Mouse (Mus musculus): Measurements from ENCODE around the gene Zfyve1. TPM values are rescaled to one million over a fixed set of nuclear protein-coding genes. Genes with fewer than 3 reads are reported as not detected.

Gene Zfyve1
- total and polyA plus RNA-seq, 3 experiments: 12.1 to 33.3 (median 28.4) TPM

DNA sequence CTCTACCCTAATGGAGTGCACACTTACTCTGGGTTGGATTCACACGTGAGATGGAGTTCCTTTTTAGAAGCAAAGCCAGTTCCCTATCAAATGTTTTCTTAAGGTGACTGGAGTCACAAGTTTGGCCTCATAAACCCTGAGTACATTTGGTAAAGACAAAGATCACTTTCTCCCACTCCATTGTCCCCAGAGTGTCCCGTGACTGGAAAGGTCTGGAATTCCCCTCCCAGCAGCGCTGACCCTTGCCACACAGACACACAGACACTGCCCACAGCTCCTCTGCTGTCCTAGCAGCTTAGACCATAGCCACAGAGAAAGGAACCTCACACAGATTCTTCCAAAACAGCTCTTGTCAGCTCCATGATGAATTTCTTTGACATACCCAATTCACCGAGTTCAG, 14.9 kb downstream of the Zfyve1 start:
- Histone ChIP-seq H3K9me3 (replicated peaks) (no peaks in the 10 kb centered on the region), H3K27me3 (ENCODE audit: insufficient read depth, low read length) (no peaks in the 10 kb centered on the region), H3K4me1 (ENCODE audit: insufficient read depth, low read depth, low read length) (peaks cover 19% of the 10 kb centered on the region), H3K4me3 (ENCODE audit: low read depth, low read length) (no peak overlapping the region), H3K36me3 (replicated peaks) (peaks cover 55% of the 10 kb centered on the region)
- DNase-seq (ENCODE audit: low spot score): no peak
- no peak for ATAC-seq (ENCODE audit: extremely low read depth, insufficient number of reproducible peaks, low FRiP score, poor library complexity, severe bottlenecking)
- TF ChIP-seq CTCF (IDR thresholded peaks at IDR 0.05; ENCODE audit: low read depth, low read length) (no peak), GATA2 (IDR thresholded peaks at IDR 0.05; ENCODE audit: borderline replicate concordance, low read depth, low read length) (no peak), POLR2AphosphoS5 (IDR thresholded peaks at IDR 0.05; ENCODE audit: insufficient replicate concordance, low read depth, low read length) (no peak), TAL1 (conservative IDR thresholded peaks at IDR 0.05; ENCODE audit: low read depth, low read length) (no peak), GATA1 (IDR thresholded peaks at IDR 0.05; ENCODE audit: borderline replicate concordance, low read length) (no peak)

DNA sequence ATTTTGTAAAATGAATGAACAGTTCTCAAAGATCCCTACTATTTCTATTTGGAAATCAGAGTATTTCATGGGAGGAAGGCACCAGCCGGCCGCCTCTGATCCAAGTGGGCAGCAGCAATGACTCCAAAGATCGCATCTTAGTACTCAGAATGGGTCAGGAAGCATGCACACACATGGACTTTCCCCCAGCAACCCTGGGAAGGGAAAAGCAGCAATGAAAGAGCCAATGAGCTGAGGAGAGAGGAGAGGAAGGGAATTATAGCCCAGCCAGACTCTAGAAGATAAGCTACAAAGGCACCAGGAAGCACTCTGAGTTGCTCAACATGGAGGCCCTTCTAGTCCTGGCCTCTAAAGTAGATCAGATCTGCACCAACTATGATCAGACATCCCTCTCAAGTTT, 16.7 kb downstream of the Zfyve1 start:
- H3K9me3 ChIP-seq (replicated peaks): no peaks in the 10 kb centered on the region
- TF ChIP-seq TAL1 (conservative IDR thresholded peaks at IDR 0.05; ENCODE audit: low read depth, low read length) (no peak), GATA1 (IDR thresholded peaks at IDR 0.05; ENCODE audit: borderline replicate concordance, low read length) (no peak), CTCF (IDR thresholded peaks at IDR 0.05; ENCODE audit: low read depth, low read length) (no peak), POLR2AphosphoS5 (IDR thresholded peaks at IDR 0.05; ENCODE audit: insufficient replicate concordance, low read depth, low read length) (no peak), GATA2 (IDR thresholded peaks at IDR 0.05; ENCODE audit: borderline replicate concordance, low read depth, low read length) (no peak)
- H3K4me3 ChIP-seq (ENCODE audit: low read depth, low read length): no peak overlapping the region
- H3K4me1 ChIP-seq (ENCODE audit: insufficient read depth, low read depth, low read length): peaks cover 19% of the 10 kb centered on the region
- peaks cover 56% of the 10 kb centered on the region for H3K36me3 ChIP-seq (replicated peaks)
- DNase-seq (ENCODE audit: low spot score): no peak
- no peaks in the 10 kb centered on the region for H3K27me3 ChIP-seq (ENCODE audit: insufficient read depth, low read length)
- no peak for ATAC-seq (ENCODE audit: extremely low read depth, insufficient number of reproducible peaks, low FRiP score, poor library complexity, severe bottlenecking)

DNA sequence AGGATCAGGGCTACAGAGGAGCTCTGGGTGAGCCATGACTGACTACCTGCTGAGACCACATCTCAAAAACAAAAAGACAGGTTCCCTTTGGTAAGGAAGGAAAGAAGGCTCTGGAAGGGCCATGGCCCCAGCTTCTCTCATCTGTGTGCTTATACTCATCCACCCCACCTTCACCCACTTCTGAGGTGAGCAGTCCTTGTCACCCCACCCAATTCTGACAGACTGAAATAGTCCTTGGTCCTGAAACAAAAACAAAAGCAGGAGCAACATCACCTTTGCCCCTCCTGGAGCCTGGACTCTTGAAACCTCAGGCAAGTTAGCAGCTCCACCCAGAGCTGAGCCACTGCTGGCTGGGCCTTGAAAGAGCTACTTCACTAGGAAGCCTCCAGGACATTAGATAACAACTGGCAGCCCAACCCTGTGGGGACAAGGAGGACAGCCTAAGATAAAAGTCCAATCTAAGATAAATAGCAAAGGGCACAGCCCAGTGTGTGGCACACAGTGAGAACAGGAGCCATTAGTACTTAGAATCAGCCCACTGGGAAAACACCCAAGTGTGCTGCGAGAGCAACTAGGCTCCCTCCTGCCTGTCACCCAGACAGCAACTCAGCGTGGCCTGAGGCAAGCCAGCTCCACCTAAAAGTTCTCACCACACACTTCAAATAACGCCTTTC, 18.0 kb downstream of the Zfyve1 start:
- DNase-seq (ENCODE audit: low spot score) (peak; percentile 51), ATAC-seq (ENCODE audit: extremely low read depth, insufficient number of reproducible peaks, low FRiP score, poor library complexity, severe bottlenecking) (peak; percentile 80)
- Histone ChIP-seq H3K9me3 (replicated peaks) (no peaks in the 10 kb centered on the region), H3K36me3 (replicated peaks) (peaks cover 61% of the 10 kb centered on the region), H3K27me3 (ENCODE audit: insufficient read depth, low read length) (no peaks in the 10 kb centered on the region), H3K4me3 (ENCODE audit: low read depth, low read length) (no peak overlapping the region), H3K4me1 (ENCODE audit: insufficient read depth, low read depth, low read length) (peaks cover 19% of the 10 kb centered on the region)
- TF ChIP-seq CTCF (IDR thresholded peaks at IDR 0.05; ENCODE audit: low read depth, low read length) (no peak), POLR2AphosphoS5 (IDR thresholded peaks at IDR 0.05; ENCODE audit: insufficient replicate concordance, low read depth, low read length) (no peak), GATA2 (IDR thresholded peaks at IDR 0.05; ENCODE audit: borderline replicate concordance, low read depth, low read length) (no peak), GATA1 (IDR thresholded peaks at IDR 0.05; ENCODE audit: borderline replicate concordance, low read length) (no peak), TAL1 (conservative IDR thresholded peaks at IDR 0.05; ENCODE audit: low read depth, low read length) (no peak)

DNA sequence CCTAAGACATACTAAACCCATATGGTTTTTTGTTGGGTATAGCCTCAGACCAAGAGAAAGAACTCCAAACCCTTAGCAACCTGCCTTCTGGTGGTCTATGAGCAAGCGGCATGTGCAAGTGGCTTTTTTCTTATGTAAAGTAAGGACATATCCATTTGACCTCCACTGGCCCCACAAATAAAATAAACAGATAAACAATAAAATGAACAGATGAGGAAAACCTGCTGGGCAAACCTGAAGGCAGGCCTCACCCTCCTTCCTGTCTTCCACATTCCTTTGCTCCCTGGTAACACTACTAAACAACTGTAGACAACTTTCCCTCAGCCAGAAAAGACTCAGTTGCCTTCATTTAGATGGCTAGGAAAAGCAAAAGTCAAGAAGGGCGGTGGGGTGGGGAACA, 18.7 kb downstream of the Zfyve1 start:
- no peak for ATAC-seq (ENCODE audit: extremely low read depth, insufficient number of reproducible peaks, low FRiP score, poor library complexity, severe bottlenecking)
- H3K4me1 ChIP-seq (ENCODE audit: insufficient read depth, low read depth, low read length): peaks cover 19% of the 10 kb centered on the region
- H3K4me3 ChIP-seq (ENCODE audit: low read depth, low read length): no peak overlapping the region
- no peaks in the 10 kb centered on the region for H3K9me3 ChIP-seq (replicated peaks)
- TF ChIP-seq TAL1 (conservative IDR thresholded peaks at IDR 0.05; ENCODE audit: low read depth, low read length) (no peak), CTCF (IDR thresholded peaks at IDR 0.05; ENCODE audit: low read depth, low read length) (no peak), GATA1 (IDR thresholded peaks at IDR 0.05; ENCODE audit: borderline replicate concordance, low read length) (no peak), GATA2 (IDR thresholded peaks at IDR 0.05; ENCODE audit: borderline replicate concordance, low read depth, low read length) (no peak)
- H3K36me3 ChIP-seq (replicated peaks): peaks cover 61% of the 10 kb centered on the region
- no peak for DNase-seq (ENCODE audit: low spot score)
- H3K27me3 ChIP-seq (ENCODE audit: insufficient read depth, low read length): no peaks in the 10 kb centered on the region

DNA sequence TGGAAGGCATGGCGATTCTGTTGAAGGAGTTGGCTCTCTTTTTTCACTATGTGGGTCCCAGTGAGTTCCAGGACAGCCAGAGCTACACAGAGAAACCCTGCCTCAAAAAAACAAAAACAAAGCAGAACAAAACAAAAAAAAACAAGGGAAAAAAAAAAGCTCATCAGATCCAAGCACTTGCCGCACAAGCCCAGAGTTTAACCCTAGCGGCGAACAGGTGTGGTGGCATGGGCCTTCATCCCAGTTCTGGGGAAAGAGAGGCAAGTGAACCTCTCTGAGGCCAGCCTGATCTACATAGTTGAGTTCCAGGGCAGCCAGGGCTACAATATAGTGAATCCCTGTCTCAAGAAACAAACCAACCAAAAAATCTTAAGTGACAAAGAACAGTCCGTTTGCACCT, 19.6 kb downstream of the Zfyve1 start:
- Histone ChIP-seq H3K27me3 (ENCODE audit: insufficient read depth, low read length) (no peaks in the 10 kb centered on the region), H3K9me3 (replicated peaks) (no peaks in the 10 kb centered on the region), H3K4me1 (ENCODE audit: insufficient read depth, low read depth, low read length) (peaks cover 19% of the 10 kb centered on the region), H3K36me3 (replicated peaks) (peaks cover 64% of the 10 kb centered on the region), H3K4me3 (ENCODE audit: low read depth, low read length) (no peak overlapping the region)
- no peak for TF ChIP-seq TAL1 (conservative IDR thresholded peaks at IDR 0.05; ENCODE audit: low read depth, low read length)
- no peak for TF ChIP-seq POLR2AphosphoS5 (IDR thresholded peaks at IDR 0.05; ENCODE audit: insufficient replicate concordance, low read depth, low read length)
- TF ChIP-seq GATA1 (IDR thresholded peaks at IDR 0.05; ENCODE audit: borderline replicate concordance, low read length): no peak
- no peak for DNase-seq (ENCODE audit: low spot score)
- no peak for ATAC-seq (ENCODE audit: extremely low read depth, insufficient number of reproducible peaks, low FRiP score, poor library complexity, severe bottlenecking)

DNA sequence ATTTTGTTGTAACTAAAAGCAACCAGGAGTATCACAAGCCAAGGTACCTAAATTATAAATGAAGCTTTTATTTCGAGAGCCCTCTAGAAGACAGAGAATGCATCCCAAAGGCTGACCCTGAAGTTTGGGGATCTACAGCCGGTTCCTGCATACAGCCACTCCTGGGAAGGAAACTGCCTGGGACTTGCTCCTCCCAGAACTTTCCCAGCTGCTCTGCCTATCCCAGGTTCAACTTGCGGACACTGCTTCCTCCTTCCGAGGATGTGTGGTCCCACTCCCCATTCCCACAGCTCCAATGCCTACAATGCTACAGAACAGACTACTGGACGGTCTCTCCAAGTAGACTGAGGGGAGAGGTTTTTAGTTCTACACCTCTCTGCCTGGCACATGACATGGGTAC, 24.3 kb downstream of the Zfyve1 start:
- Histone ChIP-seq H3K9me3 (replicated peaks) (no peaks in the 10 kb centered on the region), H3K4me3 (ENCODE audit: low read depth, low read length) (no peak overlapping the region), H3K27me3 (ENCODE audit: insufficient read depth, low read length) (no peaks in the 10 kb centered on the region), H3K4me1 (ENCODE audit: insufficient read depth, low read depth, low read length) (no peaks in the 10 kb centered on the region), H3K36me3 (replicated peaks) (peaks cover 77% of the 10 kb centered on the region)
- DNase-seq (ENCODE audit: low spot score) (no peak), ATAC-seq (ENCODE audit: extremely low read depth, insufficient number of reproducible peaks, low FRiP score, poor library complexity, severe bottlenecking) (no peak)
- TF ChIP-seq GATA1 (IDR thresholded peaks at IDR 0.05; ENCODE audit: borderline replicate concordance, low read length): no peak
- no peak for TF ChIP-seq GATA2 (IDR thresholded peaks at IDR 0.05; ENCODE audit: borderline replicate concordance, low read depth, low read length)
- TF ChIP-seq POLR2AphosphoS5 (IDR thresholded peaks at IDR 0.05; ENCODE audit: insufficient replicate concordance, low read depth, low read length): no peak
- TF ChIP-seq TAL1 (conservative IDR thresholded peaks at IDR 0.05; ENCODE audit: low read depth, low read length): no peak
- no peak for TF ChIP-seq CTCF (IDR thresholded peaks at IDR 0.05; ENCODE audit: low read depth, low read length)
